Mouse (Mus musculus) lung, postnatal 25 days (tissue): ENCODE data around the gene Amz2.
A peak's percentile ranks its signal among the peaks of the same experiment; 100 is the strongest.
"Not testable (repeated sequence)": the region's sequence is repeated elsewhere in the genome, so short reads cannot be mapped to it uniquely, and the experiment has no call there.

Experiments
- DNase-seq: peaks from one replicate; pipeline ENCODE4 v3.0.0; 2022; ENCODE audit warnings: low spot score

Gene Amz2

GRCm38 (mm10) chr11:109470921-109471861 lies 45.4 kb downstream of the Amz2 start:
- DNase-seq, result no peak

- no peak for DNase-seq
Measured at GRCm38 (mm10) chr11:109472171-109472691, 46.5 kb downstream of the Amz2 start.

- no peak for DNase-seq
Measured at GRCm38 (mm10) chr11:109472821-109473170, 47.0 kb downstream of the Amz2 start.

DNA sequence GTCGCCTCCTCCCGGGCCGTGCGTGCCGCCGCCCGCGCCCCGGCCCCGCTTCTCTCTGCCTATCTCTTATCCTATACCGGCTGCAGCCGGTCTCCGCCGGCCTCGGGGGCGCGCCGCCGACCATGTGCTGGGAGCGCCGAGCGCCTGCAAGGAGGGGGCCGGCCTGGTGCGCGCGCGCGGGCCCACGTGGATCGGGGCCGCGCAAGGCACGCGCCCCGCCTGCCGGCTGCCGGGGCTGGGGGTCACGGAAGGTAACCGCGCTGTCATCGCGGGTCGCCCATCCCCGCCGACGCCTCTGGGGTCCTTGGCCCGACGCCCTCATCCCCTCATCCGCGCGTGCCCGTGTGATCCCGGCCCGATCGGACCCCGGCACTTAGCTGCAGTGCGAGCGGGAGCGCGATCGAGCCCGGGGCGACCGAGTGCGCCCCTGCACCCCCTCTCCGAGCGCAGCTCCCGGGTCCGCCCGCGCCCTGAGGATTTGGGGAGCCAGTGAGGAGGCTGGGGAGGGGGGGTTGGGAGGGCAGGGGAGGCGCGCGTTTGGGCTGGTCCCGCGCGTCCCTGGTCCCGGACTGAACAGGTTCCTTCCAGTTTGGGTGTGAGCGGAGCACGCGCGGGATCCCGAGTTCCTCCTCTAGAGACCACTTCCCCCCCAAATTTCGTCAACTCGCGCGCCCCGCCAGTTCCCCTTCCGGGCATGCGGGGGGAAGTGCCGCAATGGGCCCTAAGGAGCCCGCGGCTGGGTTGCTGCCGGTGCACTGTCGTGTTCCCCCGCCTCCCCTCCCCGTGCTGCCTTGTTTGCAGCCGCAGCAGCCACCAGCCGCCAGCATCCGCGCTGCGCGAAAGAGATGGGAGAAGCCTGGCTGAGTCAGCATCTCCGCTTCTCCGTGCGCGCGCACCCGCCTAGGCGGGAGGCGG lies 47.7 kb downstream of the Amz2 start, which contains the start of the genes Arsg and Slc16a6:
Arsg (plus strand) TSS at position 204 of the 915 bp plus-strand sequence.
Slc16a6 (minus strand) TSS at position 428 of the 915 bp plus-strand sequence.
- DNase-seq, result peak; percentile 76

- DNase-seq, result no peak
Measured at GRCm38 (mm10) chr11:109474086-109474742, 48.5 kb downstream of the Amz2 start.

GRCm38 (mm10) chr11:109474836-109475235 lies 49.1 kb downstream of the Amz2 start:
- no peak for DNase-seq

GRCm38 (mm10) chr11:109475717-109476116 lies 50.0 kb downstream of the Amz2 start:
- DNase-seq, result no peak

DNA sequence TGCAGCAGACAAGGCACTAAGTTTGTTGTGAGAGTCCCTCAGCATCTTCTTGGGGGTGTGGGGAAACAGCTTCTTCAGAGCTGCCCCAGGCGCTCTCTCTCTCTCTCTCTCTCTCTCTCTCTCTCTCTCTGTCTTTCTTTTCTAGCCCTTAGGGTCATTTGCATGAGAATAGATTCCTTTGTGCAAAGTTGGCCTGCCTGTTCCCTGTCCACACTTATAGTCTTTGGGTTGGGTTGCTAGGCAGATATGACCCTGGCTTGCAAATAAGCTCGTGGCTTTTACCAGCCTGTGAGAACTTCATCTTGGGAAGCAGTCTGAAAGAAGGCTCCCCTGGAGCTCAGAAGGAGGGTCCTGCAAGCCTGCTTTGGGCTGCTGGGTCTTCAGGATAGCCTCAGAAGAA lies 50.5 kb downstream of the Amz2 start:
- no peak for DNase-seq

DNA sequence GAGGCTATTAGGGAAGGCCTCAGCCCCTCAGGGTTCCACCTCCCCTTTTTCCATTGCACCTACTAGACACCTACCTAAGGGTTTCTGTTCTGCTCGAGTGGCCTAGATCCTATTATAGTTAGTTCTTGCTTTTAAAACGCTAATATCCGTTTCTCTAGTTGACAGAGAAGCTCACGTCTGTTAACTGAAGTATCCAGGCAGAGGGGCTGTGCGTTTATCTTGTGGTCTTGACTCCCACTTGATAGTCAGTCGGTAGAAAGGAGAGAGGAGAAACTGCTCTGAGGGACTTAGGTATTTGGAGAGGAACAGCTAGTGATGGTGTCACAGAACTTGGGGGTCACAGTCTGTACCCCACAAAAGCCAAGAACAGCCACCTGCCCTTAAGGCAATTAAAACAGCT lies 50.9 kb downstream of the Amz2 start:
- no peak for DNase-seq

- no peak for DNase-seq
Measured at GRCm38 (mm10) chr11:109477606-109478380, 52.0 kb downstream of the Amz2 start.

DNA sequence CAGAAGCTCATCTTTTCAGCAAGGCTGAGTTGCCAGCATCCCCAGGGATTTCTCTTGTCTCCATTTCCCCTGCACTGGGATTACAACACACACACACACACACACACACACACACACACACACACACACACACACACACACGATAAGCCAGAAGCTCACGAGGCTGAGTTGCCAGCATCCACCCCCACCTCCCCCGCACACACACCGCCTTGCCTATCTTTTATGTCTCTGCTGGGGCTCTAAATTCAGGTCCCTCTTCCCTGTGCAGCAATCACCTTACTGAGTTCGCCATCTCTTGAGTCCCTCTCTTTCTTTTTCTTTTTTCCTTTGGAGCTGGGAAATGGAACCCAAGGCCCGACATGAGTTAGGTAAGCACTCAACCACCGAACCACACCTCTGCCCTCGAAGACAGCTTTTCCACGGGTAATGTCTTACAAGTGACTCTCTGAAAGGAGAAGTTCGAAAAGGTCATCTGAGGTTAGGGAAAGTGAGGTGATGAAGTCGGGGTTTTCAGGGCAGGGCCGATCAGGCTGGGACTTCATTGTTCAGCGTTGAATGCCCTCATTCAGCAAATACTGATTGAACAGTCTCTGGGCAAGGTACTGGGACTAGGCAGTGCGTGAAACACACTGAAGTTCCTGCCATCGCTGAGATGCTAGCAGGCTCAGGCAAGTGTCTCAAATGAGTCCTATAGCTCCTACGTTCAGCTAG lies 54.0 kb downstream of the Amz2 start:
- no peak for DNase-seq

DNA sequence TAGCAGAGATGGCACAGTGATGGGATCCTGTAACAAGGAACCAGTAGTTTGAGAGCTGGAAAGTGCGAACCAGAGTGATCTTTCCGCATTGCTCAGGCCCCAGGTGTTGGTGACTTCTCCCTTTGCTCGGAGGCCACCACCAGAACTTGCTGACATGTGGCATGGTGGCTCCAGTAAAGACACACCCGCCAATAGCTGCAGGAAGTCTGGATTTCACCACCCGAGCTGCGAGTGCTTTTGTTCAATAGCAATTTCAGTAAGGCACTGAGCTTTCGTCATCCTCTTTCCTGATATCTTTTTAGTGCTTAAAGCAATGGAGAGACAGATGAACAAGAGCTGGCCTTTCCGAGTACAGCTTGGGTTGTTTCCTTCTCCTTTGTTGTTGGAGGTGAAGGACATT lies 54.7 kb downstream of the Amz2 start:
- DNase-seq, result no peak

DNA sequence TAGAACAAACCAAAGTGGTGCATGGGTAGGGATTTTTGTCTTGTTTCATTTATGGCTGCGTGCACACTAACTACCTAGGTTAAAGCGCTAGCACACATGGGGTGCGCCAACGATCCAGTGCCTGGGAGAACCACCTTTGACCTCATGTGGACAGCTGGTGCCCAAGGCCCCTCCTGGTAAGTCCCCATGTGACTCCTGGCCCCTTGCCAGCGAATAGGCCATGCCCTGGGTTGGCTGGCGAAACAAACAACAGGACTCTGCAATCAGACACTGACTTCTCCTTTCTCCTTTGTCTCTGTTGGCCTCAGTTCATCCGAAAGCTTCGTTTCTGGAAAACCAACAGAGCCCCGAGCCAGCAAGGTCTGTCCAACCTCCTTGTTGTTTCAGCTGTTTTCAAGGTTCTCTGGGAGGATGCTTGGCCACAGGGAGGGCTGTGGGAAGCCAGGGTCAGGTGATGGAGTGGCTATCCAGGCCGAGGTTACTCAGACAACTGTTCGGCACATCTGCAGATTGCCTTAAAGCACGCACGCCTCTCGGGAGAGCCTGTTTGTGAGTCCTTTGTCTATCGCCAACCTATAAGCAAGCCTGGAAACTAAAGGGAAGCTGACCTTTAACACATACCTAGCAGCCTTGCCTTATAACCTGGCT lies 59.8 kb downstream of the Amz2 start:
- no peak for DNase-seq

DNA sequence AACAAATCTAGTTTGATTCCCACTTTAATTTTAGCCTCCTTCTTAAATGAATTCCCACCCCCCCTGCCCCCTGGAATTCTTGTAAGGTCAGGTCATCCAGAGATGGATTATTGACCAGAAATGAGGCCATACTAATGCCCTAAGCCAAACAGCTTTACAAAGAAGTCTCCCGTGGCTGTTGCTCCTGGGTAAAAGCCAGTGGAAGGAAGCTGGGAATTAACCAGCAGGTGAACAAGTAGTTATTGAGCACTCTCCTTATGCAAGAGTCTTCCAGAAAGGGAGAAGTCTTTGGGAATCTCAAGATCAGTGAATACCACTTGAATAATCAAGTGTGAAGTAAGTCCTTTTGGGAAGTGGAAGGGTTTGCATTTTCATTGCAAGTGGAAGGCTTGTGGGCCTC lies 61.4 kb downstream of the Amz2 start:
- no peak for DNase-seq

- DNase-seq, result no peak
Measured at GRCm38 (mm10) chr11:109487991-109488684, 62.4 kb downstream of the Amz2 start.

DNA sequence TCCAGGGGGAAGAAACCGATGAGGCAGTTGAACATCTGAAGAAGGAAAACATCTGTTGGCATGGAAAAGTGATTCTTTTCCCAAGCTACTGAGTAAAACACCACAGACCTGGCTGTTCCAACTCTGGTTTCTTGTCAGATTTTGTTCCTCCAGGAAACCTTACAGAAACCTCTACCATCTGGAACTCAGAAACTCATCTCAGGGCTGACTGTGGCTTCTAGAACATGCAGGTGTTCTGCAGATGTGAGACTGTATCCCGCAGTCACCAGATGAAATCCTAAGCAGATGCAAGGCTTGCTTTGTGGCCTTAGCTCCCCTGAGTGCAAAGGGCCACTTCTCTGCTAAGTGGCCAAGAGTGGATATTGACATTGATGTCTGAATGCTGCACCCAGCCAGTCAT lies 64.0 kb downstream of the Amz2 start:
- DNase-seq, result no peak

DNA sequence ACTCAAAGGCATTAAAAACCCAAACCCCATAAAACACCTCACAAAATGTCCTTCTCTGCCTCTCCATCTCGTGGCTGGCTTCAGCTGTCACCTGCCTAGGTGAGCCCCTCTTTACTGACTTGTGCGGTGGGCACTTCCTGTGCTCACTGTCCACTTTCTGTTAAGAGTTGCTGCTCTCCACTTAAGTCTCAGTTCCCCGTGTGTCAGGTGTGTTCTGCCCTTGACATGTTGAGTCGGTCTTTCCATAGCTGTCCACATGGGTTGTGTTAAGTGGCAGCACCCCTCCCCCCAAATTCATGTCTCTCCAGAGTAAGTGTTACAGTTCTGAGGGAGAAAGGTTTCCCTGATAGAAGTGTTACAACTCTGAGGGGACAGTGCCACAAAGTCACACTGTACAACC lies 66.1 kb downstream of the Amz2 start:
- DNase-seq, result no peak

DNA sequence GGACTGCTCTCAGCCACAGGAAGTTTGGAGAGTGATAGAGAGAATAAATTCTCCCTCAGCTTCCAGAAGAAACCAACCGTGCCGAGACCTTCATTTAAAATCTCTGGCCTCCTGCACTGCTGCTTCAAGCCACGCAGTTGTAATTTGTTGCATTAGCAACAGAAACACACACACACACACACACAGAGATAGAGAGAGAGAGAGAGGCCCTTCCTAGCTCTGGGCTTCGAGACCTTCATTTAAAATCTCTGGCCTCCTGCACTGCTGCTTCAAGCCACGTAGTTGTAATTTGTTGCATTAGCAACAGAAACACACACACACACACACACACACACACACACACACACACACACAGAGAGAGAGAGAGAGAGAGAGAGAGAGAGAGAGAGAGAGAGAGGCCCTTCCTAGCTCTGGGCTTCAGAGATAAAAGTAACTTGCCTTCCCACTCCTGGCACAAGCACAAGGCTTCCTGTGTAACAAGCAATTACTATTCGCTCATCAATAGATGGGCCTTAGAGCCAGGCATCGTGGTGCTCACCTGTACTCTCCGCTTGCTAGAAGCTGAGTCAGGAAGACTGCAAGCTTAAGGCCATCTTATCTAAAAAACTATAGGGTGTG lies 67.2 kb downstream of the Amz2 start:
- DNase-seq, result not testable (repeated sequence)
